Mouse (Mus musculus): Measurements from ENCODE around the gene Pom121l2.
A peak's percentile ranks its signal among the peaks of the same experiment; 100 is the strongest.

Pom121l2 gene

DNA sequence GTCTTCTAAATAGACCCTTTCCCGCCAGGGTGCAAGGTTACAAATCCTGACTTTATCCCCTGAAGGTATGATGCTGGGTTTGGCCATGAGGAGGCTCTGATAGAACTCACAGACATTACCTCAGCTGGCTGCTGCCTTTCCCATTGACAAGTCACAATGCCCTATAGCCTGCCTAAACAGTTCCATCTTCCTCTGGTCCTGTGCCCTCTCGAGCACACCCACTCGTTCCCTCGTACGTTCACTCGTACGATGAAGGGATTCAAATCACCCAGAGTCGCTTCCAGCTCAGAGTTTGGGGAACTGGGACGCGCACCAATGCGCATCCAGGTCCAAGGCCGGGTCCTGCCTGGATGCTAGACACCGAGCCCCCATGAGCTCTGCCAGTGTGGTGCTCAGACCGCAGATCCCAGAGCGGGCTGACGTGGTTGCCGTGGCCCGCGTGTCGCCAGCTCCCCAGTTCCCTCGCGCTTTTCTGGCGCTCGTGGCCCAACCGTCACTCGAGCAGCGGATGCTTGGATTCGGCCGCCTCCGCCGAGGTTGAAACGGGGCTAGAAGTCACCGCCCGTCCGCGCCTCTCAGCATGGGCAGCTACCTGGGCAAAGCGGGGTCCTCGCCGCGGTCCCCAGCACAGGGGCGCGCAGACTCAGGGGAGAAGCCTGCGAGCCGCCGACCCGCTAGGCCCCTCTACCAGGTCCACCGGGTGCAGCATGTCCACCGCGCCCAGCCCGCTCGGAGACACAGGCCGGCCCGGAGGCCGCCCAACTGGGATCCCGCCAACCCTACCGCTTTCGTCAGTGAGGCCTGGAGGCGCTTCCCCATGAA lies at the start of gene Pom121l2:
Pom121l2 (plus strand) TSS at position 214 of the 822 bp plus-strand sequence.
- DNase-seq, result peak; percentile 55 to 62

DNA sequence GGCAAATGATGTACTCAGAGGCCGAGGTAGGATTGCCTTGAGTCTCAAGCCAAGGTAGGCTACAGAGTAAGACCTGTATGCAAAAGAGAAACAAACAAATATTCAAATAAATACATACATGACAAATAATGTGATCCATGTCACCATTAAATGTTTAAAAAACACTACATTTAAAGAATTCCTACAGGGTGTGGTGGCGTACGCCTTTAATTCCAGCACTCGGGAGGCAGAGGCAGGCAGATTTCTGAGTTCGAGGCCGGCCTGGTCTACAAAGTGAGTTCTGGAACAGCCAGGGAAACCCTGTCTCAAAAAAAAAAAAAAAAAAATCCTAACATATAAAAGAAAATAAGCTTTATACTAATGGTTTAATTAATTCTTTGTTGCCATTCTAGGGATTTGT lies 49.3 kb upstream of the Pom121l2 start:
- DNase-seq, result no peak

- peak in 1 of 2 experiments; percentile 20 for DNase-seq
Measured at GRCm38 (mm10) chr13:21933626-21934548, 47.1 kb upstream of the Pom121l2 start.

DNA sequence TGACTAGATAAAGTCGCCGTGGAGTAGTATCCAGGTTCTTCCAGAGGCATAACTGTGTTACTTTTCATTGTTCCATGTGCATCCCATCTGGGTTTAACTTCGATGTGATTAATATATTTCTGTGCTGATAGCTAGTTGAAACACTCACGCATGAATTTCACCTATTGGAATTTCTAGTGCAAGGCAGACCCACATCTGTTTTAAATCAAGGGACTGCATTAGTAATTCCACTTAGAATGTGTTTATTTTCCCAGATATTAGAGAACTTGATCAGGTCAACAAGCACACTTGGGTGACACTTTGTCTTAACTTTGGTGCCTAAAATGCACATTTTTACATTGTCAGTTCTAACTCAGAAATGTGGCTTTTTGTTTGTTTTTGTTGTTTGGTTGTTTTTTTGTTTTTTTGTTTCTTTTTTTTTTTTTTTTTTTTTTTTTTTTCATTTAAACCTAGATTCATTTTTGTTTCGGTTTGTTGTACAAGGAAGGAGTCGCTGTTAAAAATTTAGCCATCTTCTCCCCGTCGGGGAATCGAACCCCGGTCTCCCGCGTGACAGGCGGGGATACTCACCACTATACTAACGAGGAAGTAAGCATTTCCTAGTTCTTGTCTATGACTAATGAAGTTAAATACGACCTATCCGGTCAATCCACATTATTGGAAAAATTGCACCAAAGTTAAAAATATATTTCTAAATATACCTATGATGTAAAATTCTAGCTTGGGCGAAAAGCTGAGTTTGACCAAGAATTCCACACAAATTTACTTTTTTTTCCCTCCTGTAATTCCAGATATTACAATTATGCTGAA lies 45.8 kb upstream of the Pom121l2 start:
- DNase-seq, result peak; percentile 49 to 71

- no peak for DNase-seq
Measured at GRCm38 (mm10) chr13:21935833-21936232, 45.2 kb upstream of the Pom121l2 start.

DNA sequence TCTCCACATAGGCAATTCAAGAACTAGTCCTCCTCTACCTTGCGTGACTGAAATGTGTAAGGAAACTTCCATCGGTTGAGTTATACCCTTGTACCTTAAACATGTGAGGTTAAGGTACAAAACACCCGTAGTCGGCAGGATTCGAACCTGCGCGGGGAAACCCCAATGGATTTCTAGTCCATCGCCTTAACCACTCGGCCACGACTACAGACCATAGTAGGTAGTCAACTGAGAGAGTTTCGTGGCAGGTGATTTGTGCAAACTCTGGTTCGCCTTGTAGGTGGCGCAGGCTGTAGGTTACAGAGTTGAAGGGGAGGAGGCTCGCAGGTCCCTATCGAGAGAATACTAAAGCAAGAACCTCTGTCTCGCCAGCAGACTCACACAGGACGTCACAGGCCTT lies 44.0 kb upstream of the Pom121l2 start:
- peak; percentile 18 to 33 for DNase-seq

DNA sequence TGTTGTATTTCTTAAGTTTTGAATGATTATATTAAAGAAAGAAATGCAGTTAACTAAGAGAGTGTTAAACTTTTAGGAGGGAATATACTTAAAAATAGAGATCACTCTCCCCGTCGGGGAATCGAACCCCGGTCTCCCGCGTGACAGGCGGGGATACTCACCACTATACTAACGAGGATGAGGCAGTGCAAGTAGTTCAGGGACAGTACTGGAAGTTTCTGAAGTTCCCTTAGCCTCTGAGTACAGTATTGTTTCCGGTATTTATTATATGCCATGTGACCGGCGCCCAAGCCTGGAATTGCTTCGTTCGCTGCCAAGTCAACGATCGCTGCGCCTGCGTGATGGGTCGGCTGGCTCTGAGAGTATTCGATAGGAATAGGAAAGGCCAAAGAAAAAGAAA lies 40.8 kb upstream of the Pom121l2 start:
- peak; percentile 87 to 89 for DNase-seq

DNA sequence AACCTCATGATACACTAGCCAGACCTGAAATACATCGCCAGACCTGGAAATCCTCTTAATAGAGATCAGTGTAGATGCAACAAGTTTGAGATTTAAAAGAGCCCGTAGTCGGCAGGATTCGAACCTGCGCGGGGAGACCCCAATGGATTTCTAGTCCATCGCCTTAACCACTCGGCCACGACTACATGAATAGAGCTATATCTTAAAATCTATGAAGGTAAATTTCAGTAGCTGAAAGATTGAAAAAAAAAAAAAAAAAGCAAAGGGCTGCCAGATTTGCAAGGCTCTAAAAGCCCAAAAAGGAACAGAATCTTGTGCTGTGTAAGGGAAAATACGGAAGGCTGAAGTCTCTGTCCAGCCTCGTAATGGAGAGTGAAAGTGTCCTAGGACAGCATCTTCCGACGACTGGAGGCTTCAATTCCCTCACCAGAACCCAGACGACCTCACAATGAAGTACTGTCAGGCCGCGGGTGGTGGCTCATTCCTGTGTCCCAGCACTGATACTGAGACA lies 40.1 kb upstream of the Pom121l2 start:
- peak; percentile 86 to 87 for DNase-seq

DNA sequence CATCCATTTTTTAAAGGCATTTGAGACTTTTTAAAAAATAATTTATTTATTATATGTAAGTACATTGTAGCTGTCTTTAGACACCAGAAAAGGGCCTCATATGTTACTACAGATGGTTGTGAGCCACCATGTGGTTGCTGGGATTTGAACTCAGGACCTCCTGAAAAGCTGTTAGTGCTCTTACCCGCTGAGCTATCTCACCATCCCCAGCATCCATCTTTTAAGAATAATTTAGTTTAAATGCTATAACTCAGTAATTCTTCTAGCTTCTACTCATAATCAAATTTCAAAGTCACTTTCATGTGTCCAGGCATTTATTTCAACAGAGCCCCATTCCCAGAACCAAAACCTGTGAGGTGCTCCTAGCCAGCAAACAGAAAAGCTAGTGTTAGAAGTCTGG lies 37.4 kb upstream of the Pom121l2 start:
- no peak for DNase-seq

DNA sequence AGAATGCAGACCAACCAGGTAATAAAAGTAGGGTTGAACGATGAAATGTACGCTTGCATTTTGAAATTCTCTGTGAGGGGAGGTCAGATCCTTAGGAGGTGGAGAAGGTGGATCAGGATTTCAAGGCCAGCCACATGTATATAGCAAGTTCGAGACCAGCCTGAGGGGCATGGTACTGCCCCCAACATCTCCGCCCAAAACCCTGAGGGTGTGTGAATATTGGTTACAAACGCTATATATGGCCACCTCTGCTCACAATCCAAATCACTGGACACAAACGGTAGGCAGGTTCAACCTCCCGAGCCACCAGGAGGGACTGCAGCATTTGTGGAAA lies 36.4 kb upstream of the Pom121l2 start:
- no peak for DNase-seq

GRCm38 (mm10) chr13:21944926-21945740 lies 35.9 kb upstream of the Pom121l2 start, which contains the start of gene Zfp184:
TSS of gene Zfp184 (plus strand) at chr13:21945094.
- peak; percentile 93 for DNase-seq

- DNase-seq, result no peak
Measured at GRCm38 (mm10) chr13:21969269-21969668, 11.7 kb upstream of the Pom121l2 start.

GRCm38 (mm10) chr13:21969816-21970215 lies 11.2 kb upstream of the Pom121l2 start:
- DNase-seq, result no peak

- peak; percentile 20 to 31 for DNase-seq
Measured at GRCm38 (mm10) chr13:21971641-21972040, 9.4 kb upstream of the Pom121l2 start.

- DNase-seq, result peak; percentile 95
Measured at GRCm38 (mm10) chr13:21974221-21974725, 6.7 kb upstream of the Pom121l2 start.

GRCm38 (mm10) chr13:21974726-21975473 lies 6.1 kb upstream of the Pom121l2 start:
- peak; percentile 82 for DNase-seq

- no peak for DNase-seq
Measured at GRCm38 (mm10) chr13:21981803-21982193, 804 bp downstream of the Pom121l2 start.

- no peak for DNase-seq
Measured at GRCm38 (mm10) chr13:21984486-21984885, 3.5 kb downstream of the Pom121l2 start.

GRCm38 (mm10) chr13:21992550-21992949 lies 11.6 kb downstream of the Pom121l2 start:
- no peak for DNase-seq

DNA sequence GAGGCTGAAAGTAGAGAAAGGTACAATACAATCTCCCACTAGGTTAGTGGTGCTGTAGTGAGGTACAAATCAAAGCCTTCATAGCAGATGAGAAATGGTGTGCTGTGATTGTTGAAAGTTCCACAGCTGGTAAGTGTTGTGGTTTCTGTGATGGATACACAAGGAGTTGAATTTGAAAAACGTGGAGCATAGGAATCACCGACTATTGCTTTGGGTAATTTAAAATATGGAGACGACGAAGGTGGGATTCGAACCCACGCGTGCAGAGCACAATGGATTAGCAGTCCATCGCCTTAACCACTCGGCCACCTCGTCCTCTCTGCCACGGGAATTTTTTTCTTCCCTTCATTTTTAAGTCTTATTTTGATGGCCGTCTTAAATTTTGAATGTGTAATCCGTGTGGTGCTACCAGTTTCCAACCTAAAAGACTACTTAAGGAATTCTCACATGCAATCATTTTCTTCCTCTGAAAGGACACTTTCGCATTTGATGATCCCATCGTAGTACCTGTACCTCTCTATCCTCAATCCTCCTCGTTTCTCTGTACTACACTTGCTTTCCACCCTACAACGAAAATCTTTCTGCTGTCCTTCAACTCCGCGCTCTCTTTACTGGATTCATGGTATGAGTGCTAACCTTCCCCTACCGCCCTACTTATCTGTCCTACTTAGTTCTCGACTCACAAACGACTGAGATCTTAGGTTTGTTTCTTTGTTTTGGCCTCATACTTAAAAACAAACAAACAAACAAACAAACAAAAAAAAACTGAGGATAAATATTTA lies 13.2 kb downstream of the Pom121l2 start:
- DNase-seq, result peak; percentile 49 to 56
